Mouse (Mus musculus): ENCODE data around the gene Batf.

Batf gene

GRCm38 (mm10) chr12:85684411-85685275 is 1.8 kb upstream of the Batf start:
- no peak for ATAC-seq (ENCODE audit: low TSS enrichment)

DNA sequence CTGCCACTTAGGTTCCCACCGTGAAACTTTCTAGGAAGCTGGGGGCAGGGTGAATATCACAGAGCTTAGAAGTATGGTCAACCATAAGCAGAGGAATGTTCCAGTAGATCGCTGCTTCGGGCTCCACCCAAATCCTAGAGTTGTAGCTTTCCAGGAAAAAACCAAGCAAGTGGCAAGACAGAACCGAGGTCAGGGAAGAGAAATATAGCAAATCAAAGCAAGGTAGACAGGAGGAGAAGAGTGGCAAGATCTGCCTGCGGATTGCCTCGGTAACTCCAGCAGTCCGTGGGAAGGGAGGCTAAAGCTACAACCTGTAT is 706 bp downstream of the Batf start:
- no peak for ATAC-seq (ENCODE audit: low TSS enrichment)

GRCm38 (mm10) chr12:85687846-85688245 is 1.4 kb downstream of the Batf start:
- ATAC-seq (ENCODE audit: low TSS enrichment) = no peak

- ATAC-seq (ENCODE audit: low TSS enrichment) = no peak
Observed at GRCm38 (mm10) chr12:85695787-85696186, 9.3 kb downstream of the Batf start.

GRCm38 (mm10) chr12:85696436-85696835 is 10.0 kb downstream of the Batf start:
- no peak for ATAC-seq (ENCODE audit: low TSS enrichment)

- peak; percentile 73 for ATAC-seq (ENCODE audit: low TSS enrichment)
Observed at GRCm38 (mm10) chr12:85698179-85698578, 11.7 kb downstream of the Batf start.

DNA sequence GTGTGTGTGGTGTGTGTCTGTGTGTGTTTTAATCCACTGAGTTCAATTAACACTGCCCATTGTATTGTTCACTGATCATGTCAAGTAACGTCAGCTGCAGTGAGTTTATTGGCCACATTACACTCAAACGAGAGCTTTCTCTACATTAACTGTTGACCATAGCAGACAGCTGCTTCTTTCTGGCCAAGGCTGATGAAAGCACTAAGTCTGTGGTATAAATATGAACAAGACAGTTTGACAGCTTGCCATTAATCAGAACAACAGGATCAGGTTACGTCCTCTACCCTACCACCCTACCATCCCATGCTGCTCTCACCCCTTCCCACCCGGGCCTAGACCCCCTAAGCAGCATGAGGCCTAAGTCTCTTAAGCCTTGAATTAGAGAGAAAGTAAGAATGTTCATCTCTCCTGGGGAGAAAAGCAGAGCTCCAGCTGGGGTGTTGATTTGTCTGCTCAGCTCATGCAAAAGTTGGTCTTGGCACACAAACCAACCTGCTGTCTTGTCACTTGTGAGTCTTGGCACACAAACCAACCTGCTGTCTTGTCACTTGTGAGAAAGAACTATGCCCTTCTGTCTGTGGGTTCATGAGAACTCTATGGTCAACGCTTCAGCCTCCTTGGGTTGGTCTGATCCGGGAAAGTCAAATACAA is 13.8 kb downstream of the Batf start:
- ATAC-seq (ENCODE audit: low TSS enrichment) = no peak

- no peak for ATAC-seq (ENCODE audit: low TSS enrichment)
Observed at GRCm38 (mm10) chr12:85700842-85701223, 14.4 kb downstream of the Batf start.

- ATAC-seq (ENCODE audit: low TSS enrichment) = no peak
Observed at GRCm38 (mm10) chr12:85702166-85703055, 15.9 kb downstream of the Batf start.

DNA sequence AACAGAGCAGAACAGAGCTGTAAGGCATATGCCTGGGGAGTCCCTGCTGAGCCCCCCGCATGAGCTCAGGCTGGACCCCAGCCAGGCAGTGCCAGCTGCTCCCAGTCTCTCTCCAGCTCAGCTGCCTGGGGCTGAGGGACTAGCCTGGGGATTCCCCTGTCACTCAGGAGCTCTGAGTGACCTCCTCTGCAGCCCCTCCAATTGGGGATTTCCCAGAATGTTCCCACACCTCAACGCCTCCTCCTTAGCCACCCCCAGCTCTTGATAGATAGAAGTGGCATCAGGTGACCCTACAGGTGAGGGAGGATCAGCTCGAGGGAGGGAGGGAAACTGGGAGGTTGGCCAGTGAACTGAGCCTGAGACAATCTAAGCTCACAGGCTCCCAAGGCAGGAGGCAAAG is 17.0 kb downstream of the Batf start:
- no peak for ATAC-seq (ENCODE audit: low TSS enrichment)

GRCm38 (mm10) chr12:85704566-85704965 is 18.1 kb downstream of the Batf start:
- no peak for ATAC-seq (ENCODE audit: low TSS enrichment)

GRCm38 (mm10) chr12:85705002-85705830 is 18.7 kb downstream of the Batf start:
- ATAC-seq (ENCODE audit: low TSS enrichment) = peak; percentile 64; the same call in 1 of the 2 replicates

GRCm38 (mm10) chr12:85705831-85706530 is 19.5 kb downstream of the Batf start:
- no peak for ATAC-seq (ENCODE audit: low TSS enrichment)

DNA sequence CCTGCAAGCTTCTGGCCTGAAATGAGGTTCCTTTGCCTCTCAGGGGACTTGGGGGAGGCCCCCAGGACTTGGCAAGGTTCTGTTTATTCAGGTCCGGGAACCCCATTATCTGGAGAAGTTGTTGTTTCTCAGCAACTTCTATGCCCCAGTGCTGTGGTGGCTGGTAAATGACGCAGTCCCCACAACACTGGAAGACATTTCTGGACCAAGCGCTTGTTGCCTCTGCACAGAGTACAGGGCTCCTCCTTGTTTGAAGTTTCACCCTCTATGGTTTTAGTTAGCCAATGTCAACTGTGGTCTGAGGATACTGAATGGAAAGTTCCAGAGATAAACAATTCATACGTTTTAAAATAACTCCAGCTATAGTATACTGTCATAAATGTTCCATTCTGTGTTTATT is 20.4 kb downstream of the Batf start:
- no peak for ATAC-seq (ENCODE audit: low TSS enrichment)

DNA sequence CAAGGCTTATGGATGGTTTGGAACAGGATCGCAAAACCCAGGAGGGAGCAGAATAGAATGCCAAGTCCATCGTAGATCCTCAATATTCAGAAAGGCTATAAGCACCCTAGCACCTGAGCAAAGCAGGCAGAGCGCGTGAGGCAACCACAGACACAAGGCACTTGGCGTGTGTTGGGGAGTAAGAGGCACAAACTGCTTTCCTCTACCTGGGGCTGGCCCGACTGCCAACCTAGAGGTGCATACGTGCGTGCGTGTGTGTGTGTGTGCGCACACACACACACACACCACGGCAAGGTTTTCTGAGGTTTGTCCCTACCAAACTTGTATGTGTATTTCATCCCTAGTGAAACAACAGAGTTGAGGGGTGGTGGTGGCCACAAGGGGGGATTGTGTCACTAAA is 20.9 kb downstream of the Batf start:
- ATAC-seq (ENCODE audit: low TSS enrichment) = no peak

- ATAC-seq (ENCODE audit: low TSS enrichment) = no peak
Observed at GRCm38 (mm10) chr12:85708556-85708955, 22.1 kb downstream of the Batf start.

DNA sequence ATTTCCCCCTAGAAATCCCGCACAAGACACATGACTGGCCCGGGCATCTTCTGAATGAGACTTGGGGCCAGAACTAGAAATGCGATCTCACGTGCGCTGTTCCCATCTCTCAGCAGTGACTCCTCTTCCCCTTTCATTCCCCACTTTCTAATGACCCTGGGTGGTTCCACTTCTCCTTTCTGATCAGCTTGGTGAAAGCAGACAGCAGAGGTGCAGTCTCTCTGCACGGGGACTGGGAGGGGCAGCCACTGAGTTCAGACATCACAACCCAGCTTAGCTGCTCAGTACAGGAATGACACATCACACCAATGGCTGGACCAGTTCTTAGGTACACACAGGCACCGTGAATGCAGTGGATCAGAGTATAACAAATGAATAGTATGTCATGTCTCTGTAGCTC is 24.2 kb downstream of the Batf start:
- ATAC-seq (ENCODE audit: low TSS enrichment) = no peak

- no peak for ATAC-seq (ENCODE audit: low TSS enrichment)
Observed at GRCm38 (mm10) chr12:85712587-85712986, 26.1 kb downstream of the Batf start.

GRCm38 (mm10) chr12:85714126-85714525 is 27.7 kb downstream of the Batf start:
- no peak for ATAC-seq (ENCODE audit: low TSS enrichment)

GRCm38 (mm10) chr12:85725306-85725705 is 38.8 kb downstream of the Batf start:
- ATAC-seq (ENCODE audit: low TSS enrichment) = no peak

Data from frontal cortex, adult (tissue).